10 mouse cellular contexts compared by ENCODE assay signal in the genomic region with DNA sequence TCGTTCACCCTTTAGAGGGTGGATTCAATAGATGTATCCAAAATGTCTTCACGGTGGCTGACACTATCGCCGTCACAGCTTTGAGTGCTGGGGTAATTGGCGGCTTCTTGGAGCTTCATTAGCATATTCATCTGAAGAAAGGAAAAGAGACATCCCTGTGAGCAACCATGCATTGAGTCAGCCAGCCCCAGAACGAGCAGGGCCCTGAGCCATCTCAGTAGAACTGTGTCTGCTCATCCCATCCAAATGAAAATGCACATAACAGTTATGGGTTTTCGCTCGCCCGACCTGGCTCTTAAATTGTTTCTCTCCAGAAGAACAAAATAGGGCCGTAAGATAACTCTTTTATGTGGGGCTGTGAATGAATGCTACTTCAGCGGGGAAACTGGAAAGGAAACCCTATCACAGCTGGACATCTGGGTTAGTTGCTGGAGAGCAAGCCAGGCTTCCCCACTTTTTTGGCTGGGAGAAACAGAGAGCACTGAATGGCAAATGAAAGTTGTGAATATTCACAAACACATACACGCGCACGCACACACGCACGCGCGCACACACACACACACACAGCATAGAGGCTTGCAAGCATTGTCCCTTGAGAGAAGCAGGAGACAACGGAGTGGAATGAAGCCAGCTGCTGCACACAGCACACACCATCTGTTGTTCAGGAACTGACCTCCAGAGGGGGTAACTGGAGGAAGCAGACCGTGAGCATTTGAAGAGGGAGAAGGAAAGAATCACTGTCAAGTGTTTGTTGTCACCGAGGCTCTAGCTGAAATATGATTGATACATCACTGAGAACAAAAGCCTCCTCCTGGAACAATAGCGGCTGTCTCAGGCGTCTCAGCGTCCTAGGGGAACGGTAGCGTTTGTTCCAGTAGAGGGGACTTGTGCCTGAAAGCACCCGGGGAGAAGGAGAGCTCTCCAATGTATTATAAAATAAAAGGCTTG.
DNase-seq lines count a peak whose midpoint lies in the region; ATAC-seq and TF ChIP-seq lines count a peak whose summit lies in the region.
"Had no signal": no experiment of that assay in that cellular context is flagged by ENCODE, and none has a peak within 500 bp of the region (broad histone marks: within the 10 kb centered on the region; RNA-seq: fewer than 3 reads in every experiment).

No protein-coding gene starts in this region.

- peak; percentile 16 for DNase-seq in urinary bladder, postnatal 14 days (ENCODE audit: low spot score)
- DNase-seq in urinary bladder, adult 18-20 months (ENCODE audit: low spot score in 2 of 2), result no peak
- peak; percentile 63 to 76 for DNase-seq in layer of hippocampus, adult 18-20 months (ENCODE audit: low spot score in 2 of 2)
- peak; percentile 81 for DNase-seq in mesoderm, embryonic 11.5 days (ENCODE audit: low read depth, low spot score)
- DNase-seq in right cerebral cortex, postnatal 36 days (ENCODE audit: low spot score in 2 of 2), result peak; percentile 28 to 49
- DNase-seq: liver, embryonic 13.5 days had no signal

- H3K4me3 ChIP-seq in embryonic fibroblast, embryonic 13.5 days (ENCODE audit: insufficient read depth, low read length), result no peak overlapping the region
- peak overlapping the region; percentile 35 for H3K4me3 ChIP-seq in heart, embryonic 13.5 days
- H3K4me3 ChIP-seq: liver, embryonic 13.5 days had no signal

- WGBS in heart, embryonic 13.5 days, result 46% methylated on average over 27 of the region's 27 CpGs

- H3K9me3 ChIP-seq in heart, embryonic 13.5 days, result no peaks in the 10 kb centered on the region

- H3K4me2 ChIP-seq in heart, embryonic 13.5 days, result peak overlapping the region; percentile 65
- H3K4me2 ChIP-seq: liver, embryonic 13.5 days had no signal

- no peak for ATAC-seq in heart, embryonic 13.5 days (ENCODE audit: extremely low read depth, insufficient number of reproducible peaks, low FRiP score, low TSS enrichment)
- ATAC-seq in megakaryocyte, adult 5-6 weeks (ENCODE audit: poor library complexity, severe bottlenecking), result no peak

- no peak for TF ChIP-seq POLR2A in embryonic fibroblast, embryonic 13.5 days (IDR thresholded peaks at IDR 0.05; ENCODE audit: low read depth, low read length)

- H3K27ac ChIP-seq in embryonic fibroblast, embryonic 13.5 days (ENCODE audit: insufficient read depth, low read length), result no peak overlapping the region
- H3K27ac ChIP-seq in heart, embryonic 13.5 days (replicated peaks), result no peak overlapping the region
- H3K27ac ChIP-seq: liver, embryonic 13.5 days had no signal

- H3K9ac ChIP-seq in heart, embryonic 13.5 days, result peak overlapping the region; percentile 54; the same call in 1 of the 2 replicates
- H3K9ac ChIP-seq: liver, embryonic 13.5 days had no signal

- no peaks in the 10 kb centered on the region for H3K36me3 ChIP-seq in heart, embryonic 13.5 days
- H3K36me3 ChIP-seq: G1E; liver, embryonic 13.5 days had no signal

- peak; percentile 12; the same call in 1 of the 2 replicates for TF ChIP-seq CTCF in embryonic fibroblast, embryonic 13.5 days (IDR thresholded peaks at IDR 0.05; ENCODE audit: borderline replicate concordance, insufficient read depth, low read length)

- no peaks in the 10 kb centered on the region for H3K27me3 ChIP-seq in heart, embryonic 13.5 days (replicated peaks)
- H3K27me3 ChIP-seq: liver, embryonic 13.5 days had no signal

- H3K4me1 ChIP-seq in embryonic fibroblast, embryonic 13.5 days (ENCODE audit: control insufficient read depth, insufficient read depth, low read length), result no peaks in the 10 kb centered on the region
- H3K4me1 ChIP-seq in heart, embryonic 13.5 days, result 0 out of 2 replicates have a peak, but pooled peaks cover 5% of the 10 kb centered on the region
- H3K4me1 ChIP-seq: liver, embryonic 13.5 days had no signal

Comparison
In these comparisons a context has a peak if more than half of its experiments do, and no peak if none do; other contexts are left out.
1. DNase-seq: peak in urinary bladder, postnatal 14 days (single experiment), layer of hippocampus, adult 18-20 months (2 of 2), mesoderm, embryonic 11.5 days (single experiment) and right cerebral cortex, postnatal 36 days (2 of 2); none in urinary bladder, adult 18-20 months (0 of 2).